Mouse (Mus musculus) urinary bladder, postnatal 14 days (tissue): ENCODE data around the gene Med24.

Source experiments
- DNase-seq: peaks from one replicate; pipeline ENCODE4 v3.0.0; 2021; ENCODE audit warnings: low spot score

Gene Med24

GRCm38 (mm10) chr11:98765421-98766309 is 36.4 kb upstream of the Med24 start:
- no peak for DNase-seq

GRCm38 (mm10) chr11:98764746-98765145 is 35.5 kb upstream of the Med24 start:
- no peak for DNase-seq

- no peak for DNase-seq
These were observed 34.9 kb upstream of the Med24 start for GRCm38 (mm10) chr11:98764091-98764490.

GRCm38 (mm10) chr11:98763502-98763861 is 34.2 kb upstream of the Med24 start:
- no peak for DNase-seq

GRCm38 (mm10) chr11:98762756-98763501 is 33.7 kb upstream of the Med24 start:
- DNase-seq, result no peak

GRCm38 (mm10) chr11:98761939-98762338 is 32.7 kb upstream of the Med24 start:
- no peak for DNase-seq

GRCm38 (mm10) chr11:98756711-98757110 is 27.5 kb upstream of the Med24 start:
- no peak for DNase-seq

GRCm38 (mm10) chr11:98755726-98756380 is 26.6 kb upstream of the Med24 start:
- no peak for DNase-seq

GRCm38 (mm10) chr11:98754621-98755181 is 25.5 kb upstream of the Med24 start:
- DNase-seq, result no peak

- DNase-seq, result no peak
These were observed 25.0 kb upstream of the Med24 start for GRCm38 (mm10) chr11:98754151-98754620.

- no peak for DNase-seq
These were observed 24.0 kb upstream of the Med24 start for GRCm38 (mm10) chr11:98753264-98753663.

GRCm38 (mm10) chr11:98752562-98753140 is 23.4 kb upstream of the Med24 start:
- DNase-seq, result no peak

GRCm38 (mm10) chr11:98751221-98751782 is 22.1 kb upstream of the Med24 start:
- no peak for DNase-seq

GRCm38 (mm10) chr11:98750351-98751201 is 21.3 kb upstream of the Med24 start:
- DNase-seq, result peak; percentile 79

- DNase-seq, result no peak
These were observed 20.5 kb upstream of the Med24 start for GRCm38 (mm10) chr11:98749716-98750115.

GRCm38 (mm10) chr11:98748506-98749416 is 19.5 kb upstream of the Med24 start:
- no peak for DNase-seq

- DNase-seq, result no peak
These were observed 18.7 kb upstream of the Med24 start for GRCm38 (mm10) chr11:98747804-98748505.

GRCm38 (mm10) chr11:98746855-98747693 is 17.8 kb upstream of the Med24 start:
- DNase-seq, result peak; percentile 83
